Mouse (Mus musculus) ES-E14 (cell line): ENCODE results near the gene Ccnj. TPM values are rescaled to one million over a fixed set of nuclear protein-coding genes. Genes with fewer than 3 reads are reported as not detected.

ENCODE experiments used
- DNase-seq: peaks from one replicate; pipeline ENCODE4 v3.0.0-alpha.2; 2013; ENCODE audit warnings: low read depth, low spot score
- H3K27ac ChIP-seq: 2 replicates; pipeline ENCODE4 v1.5.1; 2012; ENCODE audit warnings: low read depth, mild to moderate bottlenecking, low read length, moderate library complexity, mixed read lengths; ENCODE audit not compliant: poor library complexity, insufficient read depth, severe bottlenecking
- H3K36me3 ChIP-seq: 2 replicates; pipeline ENCODE4 v1.6.1; 2012; ENCODE audit warnings: mild to moderate bottlenecking, low read length, moderate library complexity, mixed read lengths; ENCODE audit not compliant: control insufficient read depth, poor library complexity, insufficient read depth, severe bottlenecking
- H3K4me1 ChIP-seq, 2 experiments: fragments of 150-350 bp in 1 of 2; sonication (generic) in 1 of 2; 2 replicates each; pipeline ENCODE4 v1.6.1; 2012; ENCODE audit warnings: low read length in 2 of 2, mild to moderate bottlenecking in 1 of 2, mixed read lengths in 1 of 2; ENCODE audit not compliant: control insufficient read depth in 2 of 2, insufficient read depth in 2 of 2, poor library complexity in 1 of 2
- H3K4me3 ChIP-seq, 2 experiments: fragments of 150-350 bp in 1 of 2; sonication (generic) in 1 of 2; 2 replicates each; pipeline ENCODE4 v1.5.1; 2012; ENCODE audit warnings: low read length in 2 of 2, low read depth in 1 of 2, mild to moderate bottlenecking in 1 of 2, mixed read lengths in 1 of 2; ENCODE audit not compliant: insufficient read depth in 1 of 2, poor library complexity in 1 of 2, severe bottlenecking in 1 of 2
- H3K9ac ChIP-seq: 2 replicates; pipeline ENCODE4 v1.6.1; 2012; ENCODE audit warnings: low read depth, mild to moderate bottlenecking, low read length, mixed read lengths; ENCODE audit not compliant: poor library complexity, insufficient read depth, severe bottlenecking
- H3K9me3 ChIP-seq: fragments of 150-350 bp; sonication (generic); 2 replicates; pipeline ENCODE4 v1.6.1; 2012; ENCODE audit warnings: low read depth, mild to moderate bottlenecking, low read length; ENCODE audit not compliant: control insufficient read depth, insufficient read depth
- CHD2 ChIP-seq: IDR thresholded peaks from 2 replicates; pipeline ENCODE4 v1.6.1; 2014; ENCODE audit warnings: mild to moderate bottlenecking, low read depth, low read length, inconsistent platforms
- HCFC1 ChIP-seq: IDR thresholded peaks from 2 replicates; pipeline ENCODE4 v1.6.1; 2012; ENCODE audit warnings: low read length, inconsistent platforms, borderline replicate concordance; ENCODE audit not compliant: insufficient read depth
- MAFK ChIP-seq: IDR thresholded peaks from 2 replicates; pipeline ENCODE4 v1.6.1; 2014; ENCODE audit warnings: mild to moderate bottlenecking, low read depth, low read length, inconsistent platforms; ENCODE audit not compliant: insufficient read depth
- ZC3H11A ChIP-seq: IDR thresholded peaks from 2 replicates; pipeline ENCODE4 v1.6.1; 2012; ENCODE audit warnings: low read depth, mild to moderate bottlenecking, inconsistent platforms, low read length, borderline replicate concordance
- ZNF384 ChIP-seq: IDR thresholded peaks from 2 replicates; pipeline ENCODE4 v1.6.1; 2012; ENCODE audit warnings: low read depth, low read length, inconsistent platforms
- in situ Hi-C, 2 experiments: fragments of 600-800 bp; cut with MboI; formaldehyde crosslinking; loops; one replicate each; pipeline ENCODE4 v1.15.1; 2025; ENCODE audit warnings: low sequenced_read_pairs in 2 of 2, inconsistent platforms in 1 of 2; ENCODE audit not compliant: unreplicated experiment in 2 of 2
- total RNA-seq: library from RNA; depleted of rRNA; stranded (reverse); fragments of 300-350 nt; gene quantifications from 2 replicates; pipeline ENCODE4 v1.2.3, GENCODE M21; 2012

The Ccnj gene
- total RNA-seq, 1 experiment: 6.7 TPM

DNA sequence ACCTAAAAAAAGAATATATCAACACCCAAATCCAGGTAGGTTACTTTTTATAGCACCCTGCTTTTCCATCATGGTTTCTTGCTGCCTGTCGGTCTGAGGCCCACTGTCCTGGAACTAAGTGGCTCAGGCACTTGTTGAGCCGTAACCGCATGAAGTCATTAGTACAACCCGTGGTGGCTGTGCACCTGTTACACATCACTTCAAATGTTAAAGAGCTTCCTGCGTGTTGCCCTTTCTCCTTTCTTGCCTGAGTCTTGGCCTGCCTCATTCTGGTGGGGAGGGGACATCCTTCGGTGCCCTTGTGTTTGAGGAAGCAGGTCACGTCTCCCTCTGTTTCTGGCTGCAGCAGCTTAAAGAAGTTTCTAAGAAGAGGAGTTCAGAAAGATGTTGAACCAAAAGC lies 21.2 kb upstream of the Ccnj start:
- DNase-seq: no peak
- Histone ChIP-seq H3K4me3 (no peak overlapping the region), H3K36me3 (no peaks in the 10 kb centered on the region), H3K9me3 (no peaks in the 10 kb centered on the region), H3K27ac (no peak overlapping the region), H3K4me1 (no peaks in the 10 kb centered on the region), H3K9ac (no peak overlapping the region)
- in situ Hi-C loops: no loop called here
- no peak for TF ChIP-seq MAFK
- TF ChIP-seq HCFC1: no peak
- TF ChIP-seq CHD2: no peak
- TF ChIP-seq ZC3H11A: no peak
- TF ChIP-seq ZNF384: no peak

DNA sequence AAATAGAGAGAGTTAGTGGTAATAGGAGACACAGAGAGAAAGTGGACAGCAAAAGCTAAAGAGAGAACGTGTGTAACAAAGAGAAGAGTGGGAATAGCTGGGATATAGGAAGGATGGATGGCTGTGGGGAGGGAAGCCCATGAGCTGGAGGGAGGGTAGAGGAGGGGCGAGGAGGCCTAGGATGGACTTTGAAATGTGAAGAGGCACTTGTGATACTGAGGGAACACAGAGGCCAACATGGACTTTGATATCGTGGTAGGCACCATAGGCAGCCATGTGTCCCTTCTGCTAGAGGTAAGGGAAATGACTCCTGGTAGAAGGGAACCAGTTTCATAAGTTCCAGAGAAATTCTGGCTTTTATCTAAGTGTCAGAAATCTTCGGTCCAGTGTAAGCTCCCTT lies 19.2 kb upstream of the Ccnj start:
- in situ Hi-C loops: no loop called here
- H3K9me3 ChIP-seq: no peaks in the 10 kb centered on the region
- no peak overlapping the region for H3K9ac ChIP-seq
- TF ChIP-seq MAFK: no peak
- TF ChIP-seq CHD2: no peak
- no peak for TF ChIP-seq ZC3H11A
- TF ChIP-seq HCFC1: no peak
- no peak for TF ChIP-seq ZNF384
- no peak overlapping the region for H3K4me3 ChIP-seq
- DNase-seq: no peak
- no peak overlapping the region for H3K27ac ChIP-seq
- H3K36me3 ChIP-seq: no peaks in the 10 kb centered on the region
- H3K4me1 ChIP-seq: no peaks in the 10 kb centered on the region

DNA sequence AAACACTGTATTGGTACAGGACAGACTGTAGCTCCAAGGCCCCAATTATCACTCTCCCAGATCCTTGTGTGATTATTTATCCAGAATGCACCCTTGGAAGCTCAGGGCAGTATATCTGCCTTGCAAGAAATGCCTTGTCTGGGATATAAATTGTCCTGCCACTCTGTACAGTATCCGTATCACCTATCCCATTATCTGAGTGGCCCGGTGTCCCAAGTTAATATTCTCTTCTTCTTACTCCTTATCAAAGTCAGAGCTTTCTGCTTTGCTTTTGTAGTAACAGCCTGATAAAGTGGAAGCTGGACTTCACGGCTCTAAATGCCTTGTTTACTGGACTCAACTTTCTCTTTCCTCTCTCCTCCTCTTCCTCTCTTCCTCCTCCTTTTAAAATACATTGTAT lies 18.3 kb upstream of the Ccnj start:
- no peak overlapping the region for H3K27ac ChIP-seq
- no peaks in the 10 kb centered on the region for H3K36me3 ChIP-seq
- H3K9ac ChIP-seq: no peak overlapping the region
- H3K4me1 ChIP-seq: no peaks in the 10 kb centered on the region
- TF ChIP-seq ZC3H11A (no peak), ZNF384 (no peak), MAFK (no peak), HCFC1 (no peak), CHD2 (no peak)
- no peaks in the 10 kb centered on the region for H3K9me3 ChIP-seq
- no peak overlapping the region for H3K4me3 ChIP-seq
- no peak for DNase-seq
- in situ Hi-C loops: no loop called here

DNA sequence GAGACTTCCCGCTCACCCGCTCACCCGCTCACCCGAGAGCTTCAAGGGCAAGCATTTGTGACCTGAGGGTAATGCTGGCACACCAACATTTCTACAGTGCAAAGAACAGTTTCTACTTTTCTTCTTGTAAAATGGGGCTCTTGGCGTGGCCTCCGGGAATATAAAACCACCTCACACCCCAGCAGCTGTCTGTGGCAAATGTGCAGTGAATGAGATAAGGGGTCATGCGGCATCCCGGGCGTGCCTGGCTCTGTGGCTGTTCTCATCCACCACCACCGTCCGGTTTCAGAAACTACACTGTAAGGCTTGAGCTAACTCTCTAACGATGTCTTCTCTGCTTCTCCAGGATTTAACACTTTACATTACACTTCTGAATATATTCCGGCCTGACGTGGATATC lies 17.7 kb upstream of the Ccnj start:
- no peaks in the 10 kb centered on the region for H3K36me3 ChIP-seq
- in situ Hi-C loops: no loop called here
- H3K27ac ChIP-seq: no peak overlapping the region
- no peak for TF ChIP-seq CHD2
- TF ChIP-seq MAFK: no peak
- TF ChIP-seq ZC3H11A: no peak
- no peak for TF ChIP-seq HCFC1
- TF ChIP-seq ZNF384: no peak
- H3K9me3 ChIP-seq: no peaks in the 10 kb centered on the region
- no peak overlapping the region for H3K9ac ChIP-seq
- no peaks in the 10 kb centered on the region for H3K4me1 ChIP-seq
- no peak for DNase-seq
- no peak overlapping the region for H3K4me3 ChIP-seq

DNA sequence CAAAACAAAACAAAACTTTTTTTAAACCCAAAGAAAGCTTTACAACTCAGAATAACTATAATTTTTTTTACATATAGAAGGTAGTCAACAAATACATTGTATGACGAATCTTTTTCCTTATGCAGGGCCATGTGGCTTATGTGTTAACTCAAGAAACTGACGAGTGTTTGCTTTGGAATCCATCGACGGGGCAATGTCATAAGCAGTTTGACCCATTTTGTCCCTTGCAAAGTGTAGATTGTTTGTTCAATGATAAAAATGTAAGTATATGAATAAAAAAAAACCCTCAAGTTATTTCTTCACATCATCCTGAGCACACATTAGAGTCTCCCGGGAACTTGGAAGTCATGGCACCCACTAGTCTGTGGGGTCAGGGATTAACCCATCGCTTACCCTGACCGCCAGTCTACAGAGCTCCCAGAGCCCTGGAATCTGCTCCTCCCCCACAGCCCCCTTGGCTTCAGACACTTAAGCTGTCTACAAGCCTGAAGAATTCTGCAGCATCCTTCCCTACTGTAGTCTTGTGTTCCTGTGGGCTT lies 15.4 kb upstream of the Ccnj start:
- Histone ChIP-seq H3K4me3 (no peak overlapping the region), H3K36me3 (no peaks in the 10 kb centered on the region), H3K9me3 (no peaks in the 10 kb centered on the region), H3K9ac (no peak overlapping the region), H3K4me1 (no peaks in the 10 kb centered on the region), H3K27ac (no peak overlapping the region)
- in situ Hi-C loops: no loop called here
- DNase-seq: no peak
- TF ChIP-seq MAFK (no peak), ZNF384 (no peak), ZC3H11A (no peak), HCFC1 (no peak), CHD2 (no peak)
